Mouse (Mus musculus): Measurements from ENCODE around the gene Vmn2r117. TPM values are rescaled to one million over a fixed set of nuclear protein-coding genes. Genes with fewer than 3 reads are reported as not detected.
"Not testable (repeated sequence)": the region's sequence is repeated elsewhere in the genome, so short reads cannot be mapped to it uniquely, and the experiment has no call there.

Gene Vmn2r117
- not detected in 2 replicates for polyA plus RNA-seq (2015; fragmentation: Nextera tagmentation; extraction: Ambion mirVana)

- WGBS: 63% methylated on average over 1 of the region's 1 CpGs
- ATAC-seq (replicated peaks); H3K9ac ChIP-seq; H3K27me3 ChIP-seq (replicated peaks); H3K27ac ChIP-seq; H3K4me1 ChIP-seq; H3K4me3 ChIP-seq; H3K9me3 ChIP-seq; H3K36me3 ChIP-seq (replicated peaks); H3K4me2 ChIP-seq: not testable (repeated sequence)
These were observed at the start of gene Vmn2r117 for GRCm38 (mm10) chr17:23479599-23479998. TSS of gene Vmn2r117 (minus strand) at chr17:23479699.

DNA sequence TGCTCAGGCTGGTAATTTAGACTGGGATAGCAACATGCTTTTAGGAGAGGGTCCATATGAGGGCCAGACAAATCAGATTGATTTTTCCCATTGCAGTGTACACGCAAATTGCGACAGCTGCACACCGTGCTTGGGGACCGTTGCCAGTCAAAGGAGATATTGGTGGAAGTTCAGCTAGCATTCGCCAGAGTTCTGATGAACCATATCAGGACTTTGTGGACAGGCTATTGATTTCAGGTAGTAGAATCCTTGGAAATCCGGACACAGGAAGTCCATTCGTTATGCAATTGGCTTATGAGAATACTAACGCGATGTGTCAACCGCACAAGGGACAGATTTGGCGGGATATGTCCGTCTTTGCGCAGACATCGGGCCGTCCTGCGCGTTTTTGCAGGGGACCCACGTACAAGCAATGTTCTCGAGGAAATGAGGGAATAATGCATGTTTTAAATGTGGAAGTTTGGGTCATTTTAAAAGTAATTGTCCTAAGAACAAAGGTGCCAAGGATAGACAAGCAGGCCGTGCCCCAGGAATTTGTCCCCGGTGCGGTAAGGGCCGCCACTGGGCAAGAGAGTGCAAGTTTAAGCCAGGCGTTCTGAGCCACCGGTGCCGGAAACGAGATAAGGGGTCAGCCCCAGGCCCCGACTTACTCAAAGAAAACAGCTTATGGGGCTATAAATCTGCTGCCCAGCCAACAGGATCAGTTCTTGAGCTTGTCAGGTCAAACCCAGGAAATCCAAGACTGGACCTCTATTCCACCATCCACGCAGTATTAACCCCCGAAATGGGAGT lies 43.6 kb upstream of the Vmn2r117 start:
- H3K4me3 ChIP-seq; H3K27me3 ChIP-seq (replicated peaks); H3K4me2 ChIP-seq; H3K9me3 ChIP-seq; H3K4me1 ChIP-seq; ATAC-seq (replicated peaks); H3K36me3 ChIP-seq (replicated peaks); H3K27ac ChIP-seq; H3K9ac ChIP-seq: not testable (repeated sequence)
- WGBS: 72% methylated on average over 30 of the region's 30 CpGs

DNA sequence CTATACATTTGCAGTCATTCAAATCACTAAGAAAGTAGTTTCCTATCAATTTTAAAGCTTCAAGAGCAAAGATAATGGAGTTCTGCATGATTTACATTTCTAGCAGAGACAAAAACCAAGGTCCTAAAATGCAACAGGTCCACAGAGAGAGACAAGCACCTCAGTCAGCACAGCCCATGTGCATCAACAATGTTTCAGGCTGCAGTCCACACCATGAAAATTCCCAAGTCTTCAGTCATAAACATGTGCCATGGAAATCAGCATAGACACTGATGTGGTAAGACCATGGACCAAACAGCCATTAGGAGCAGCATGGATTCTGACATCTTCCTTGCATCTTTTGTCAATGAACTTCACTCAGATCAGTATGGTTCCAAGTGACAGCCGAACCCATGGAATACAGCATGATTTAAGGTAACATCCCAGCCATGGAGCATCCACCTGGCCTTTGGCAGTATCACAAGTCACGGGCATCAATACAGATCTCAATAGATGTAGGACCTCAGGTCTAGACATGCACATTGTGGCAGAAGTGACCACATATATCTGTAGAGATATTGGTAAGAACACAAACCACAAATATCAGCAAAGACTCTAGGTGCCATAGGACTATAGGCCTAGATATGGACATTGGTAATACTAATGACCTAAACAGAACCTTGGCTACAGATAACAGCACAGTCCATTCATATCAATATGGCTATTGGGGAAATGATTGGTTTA lies 39.4 kb upstream of the Vmn2r117 start:
- Histone ChIP-seq H3K27ac (no peak overlapping the region), H3K9me3 (no peaks in the 10 kb centered on the region), H3K9ac (no peak overlapping the region), H3K4me1 (no peaks in the 10 kb centered on the region), H3K4me2 (no peak overlapping the region), H3K27me3 (replicated peaks) (no peaks in the 10 kb centered on the region), H3K36me3 (replicated peaks) (no peaks in the 10 kb centered on the region), H3K4me3 (no peak overlapping the region)
- WGBS: 70% methylated on average over 2 of the region's 2 CpGs
- ATAC-seq (replicated peaks): no peak

DNA sequence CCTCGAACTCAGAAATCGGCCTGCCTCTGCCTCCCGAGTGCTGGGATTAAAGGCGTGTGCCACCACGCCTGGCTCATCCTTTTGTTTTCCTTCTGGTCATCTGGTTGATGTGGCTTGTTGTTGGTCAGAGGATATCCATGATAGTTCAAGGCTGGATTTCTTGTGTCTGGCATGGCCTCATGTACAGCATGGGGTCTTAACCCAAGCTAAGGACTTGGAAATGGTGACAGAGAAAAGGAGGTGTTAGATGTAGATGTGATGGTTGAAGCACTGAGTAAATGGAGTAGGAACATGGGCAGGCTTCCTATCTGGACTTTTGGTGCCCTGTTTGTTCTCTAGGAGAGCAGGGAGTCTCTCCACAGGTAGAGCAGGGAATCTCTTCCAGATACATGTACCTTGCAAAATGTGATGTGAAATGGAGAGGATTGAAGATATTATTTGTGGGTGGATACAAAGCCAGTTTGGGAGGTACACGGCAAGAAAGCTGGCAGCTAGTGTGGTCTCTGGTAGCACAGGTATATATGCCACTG lies 46.3 kb downstream of the Vmn2r117 start:
- no peak for ATAC-seq (replicated peaks)
- Histone ChIP-seq H3K4me2 (no peak overlapping the region), H3K4me3 (no peak overlapping the region), H3K9me3 (peaks cover 13% of the 10 kb centered on the region), H3K27me3 (replicated peaks) (no peaks in the 10 kb centered on the region), H3K27ac (no peak overlapping the region), H3K4me1 (no peaks in the 10 kb centered on the region), H3K9ac (no peak overlapping the region), H3K36me3 (replicated peaks) (no peaks in the 10 kb centered on the region)
- WGBS: 77% methylated on average over 6 of the region's 6 CpGs

Other genes with a start within 250 kb of the Vmn2r117 start
- not detected in 2 replicates for gene Vmn2r114, start 167.2 kb downstream of the Vmn2r117 start, polyA plus RNA-seq (2015; fragmentation: Nextera tagmentation; extraction: Ambion mirVana)
- gene Vmn2r115, start 136.0 kb downstream of the Vmn2r117 start, polyA plus RNA-seq (2015; fragmentation: Nextera tagmentation; extraction: Ambion mirVana): not detected in 2 replicates
- gene Vmn2r116, start 95.1 kb downstream of the Vmn2r117 start, polyA plus RNA-seq (2015; fragmentation: Nextera tagmentation; extraction: Ambion mirVana): not detected in 2 replicates
- gene Zfp213, start 84.5 kb upstream of the Vmn2r117 start, polyA plus RNA-seq (2015; fragmentation: Nextera tagmentation; extraction: Ambion mirVana): 19.4 and 19.7 TPM in 2 replicates
- gene Zfp13, start 119.8 kb upstream of the Vmn2r117 start, polyA plus RNA-seq (2015; fragmentation: Nextera tagmentation; extraction: Ambion mirVana): 30.4 and 31.9 TPM in 2 replicates
- not detected in 2 replicates for gene Zscan10, start 121.2 kb upstream of the Vmn2r117 start, polyA plus RNA-seq (2015; fragmentation: Nextera tagmentation; extraction: Ambion mirVana)
- 1.2 and 1.7 TPM in 2 replicates for gene Mmp25, start 165.6 kb upstream of the Vmn2r117 start, polyA plus RNA-seq (2015; fragmentation: Nextera tagmentation; extraction: Ambion mirVana)
- gene Bicdl2, start 180.8 kb upstream of the Vmn2r117 start, polyA plus RNA-seq (2015; fragmentation: Nextera tagmentation; extraction: Ambion mirVana): 0.22 TPM in 1 of 2 replicates, not detected in the other
- gene Hcfc1r1, start 193.9 kb upstream of the Vmn2r117 start, polyA plus RNA-seq (2015; fragmentation: Nextera tagmentation; extraction: Ambion mirVana): 120 and 121 TPM in 2 replicates
- gene Thoc6, start 194.2 kb upstream of the Vmn2r117 start, polyA plus RNA-seq (2015; fragmentation: Nextera tagmentation; extraction: Ambion mirVana): 39.1 and 42.9 TPM in 2 replicates
- gene Tnfrsf12a, start 197.8 kb upstream of the Vmn2r117 start, polyA plus RNA-seq (2015; fragmentation: Nextera tagmentation; extraction: Ambion mirVana): 2.4 and 2.5 TPM in 2 replicates
- gene Cldn6, start 199.6 kb upstream of the Vmn2r117 start, polyA plus RNA-seq (2015; fragmentation: Nextera tagmentation; extraction: Ambion mirVana): 0.23 TPM in 1 of 2 replicates, not detected in the other
- 0.68 and 0.89 TPM in 2 replicates for gene Cldn9, start 204.3 kb upstream of the Vmn2r117 start, polyA plus RNA-seq (2015; fragmentation: Nextera tagmentation; extraction: Ambion mirVana)
- 0.06 and 0.11 TPM in 2 replicates for gene 1520401A03Rik, start 243.1 kb upstream of the Vmn2r117 start, polyA plus RNA-seq (2015; fragmentation: Nextera tagmentation; extraction: Ambion mirVana)
- 22.6 and 23.1 TPM in 2 replicates for gene Pkmyt1, start 246.6 kb upstream of the Vmn2r117 start, polyA plus RNA-seq (2015; fragmentation: Nextera tagmentation; extraction: Ambion mirVana)